Mouse (Mus musculus): ENCODE results near the gene Tm7sf2.

- TF ChIP-seq CTCF (IDR thresholded peaks at IDR 0.05; ENCODE audit: borderline replicate concordance, insufficient read depth, low read length) (no peak), POLR2A (IDR thresholded peaks at IDR 0.05; ENCODE audit: low read depth, low read length) (peak; percentile 74)
These were observed 21.6 kb downstream of the Tm7sf2 start, which contains the start of gene Syvn1 for GRCm38 (mm10) chr19:6046294-6047153.

All from embryonic fibroblast, embryonic 13.5 days (primary cell).